Mouse (Mus musculus): Measurements from ENCODE around the gene Ung.

Ung gene

DNA sequence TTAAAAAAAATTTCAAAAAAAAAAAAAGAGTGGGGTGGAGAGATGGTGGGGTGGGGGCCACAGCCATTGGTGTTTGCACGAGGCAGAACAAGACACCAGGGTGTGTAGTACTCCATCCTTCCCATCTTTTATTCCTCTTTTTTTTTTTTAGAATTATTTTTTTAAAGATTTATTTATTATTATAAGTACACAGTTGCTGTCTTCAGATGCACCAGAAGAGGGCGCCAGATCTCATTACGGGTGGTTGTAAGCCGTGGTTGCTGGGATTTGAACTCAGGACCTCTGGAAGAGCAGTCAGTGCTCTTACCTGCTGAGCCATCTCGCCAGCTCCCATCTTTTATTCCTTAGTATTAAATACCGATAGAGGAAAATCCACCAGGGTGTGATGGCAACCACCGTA lies 43.3 kb downstream of the Ung start:
- DNase-seq = no peak

DNA sequence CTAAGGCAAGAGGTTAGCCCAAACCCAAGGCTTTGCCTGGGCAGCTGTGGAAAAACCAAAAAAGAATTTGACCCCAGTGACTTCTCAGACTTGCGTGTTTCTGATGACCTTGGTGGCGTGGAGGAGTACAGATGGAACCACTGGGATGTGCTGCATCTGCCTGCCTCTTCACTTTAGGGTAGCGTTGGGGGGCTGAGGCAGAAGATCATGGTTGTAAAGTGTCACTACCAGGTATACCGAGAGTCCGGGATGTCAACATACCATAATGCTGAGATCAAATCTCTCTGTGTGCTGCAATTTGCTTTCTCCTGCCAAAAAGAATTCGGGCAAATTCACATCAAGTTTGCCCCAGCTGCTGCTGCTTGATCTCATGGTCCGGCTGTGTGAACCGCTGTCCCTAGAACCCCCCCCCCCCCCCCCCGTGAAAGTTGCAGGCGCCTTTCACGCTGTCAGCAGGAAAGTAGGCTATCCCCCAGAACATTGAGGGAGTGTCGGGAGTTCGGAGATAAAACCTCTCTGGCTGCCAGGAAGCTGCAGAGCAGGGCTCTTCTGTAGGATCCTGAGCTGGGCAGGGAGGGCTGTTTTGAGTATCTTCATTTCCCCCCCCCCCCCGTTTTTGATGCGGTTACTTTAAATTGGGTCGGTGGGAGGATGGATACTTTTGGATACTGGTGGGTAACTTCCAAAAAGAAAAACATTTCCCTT lies 43.8 kb downstream of the Ung start:
- DNase-seq = no peak

DNA sequence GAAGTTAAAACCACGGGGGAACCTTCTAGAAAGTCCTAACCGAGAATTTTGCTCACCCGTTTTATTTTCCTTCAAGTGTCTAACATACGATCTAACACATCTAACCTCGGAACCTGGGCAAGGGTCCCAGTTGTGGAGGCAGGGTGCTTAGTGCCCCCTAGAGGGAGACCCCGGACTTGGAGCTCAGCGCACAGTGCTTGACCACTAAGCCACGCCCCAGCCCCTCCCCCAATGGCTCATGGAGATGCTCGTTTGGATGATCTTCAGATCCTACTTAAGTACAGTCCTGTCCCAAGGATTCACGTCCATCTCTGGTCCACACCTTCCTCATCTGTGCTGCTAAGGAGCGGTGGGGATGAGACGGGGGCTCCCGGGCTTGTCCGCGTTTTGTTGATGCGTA lies 44.5 kb downstream of the Ung start:
- peak; percentile 70 to 75 for DNase-seq

DNA sequence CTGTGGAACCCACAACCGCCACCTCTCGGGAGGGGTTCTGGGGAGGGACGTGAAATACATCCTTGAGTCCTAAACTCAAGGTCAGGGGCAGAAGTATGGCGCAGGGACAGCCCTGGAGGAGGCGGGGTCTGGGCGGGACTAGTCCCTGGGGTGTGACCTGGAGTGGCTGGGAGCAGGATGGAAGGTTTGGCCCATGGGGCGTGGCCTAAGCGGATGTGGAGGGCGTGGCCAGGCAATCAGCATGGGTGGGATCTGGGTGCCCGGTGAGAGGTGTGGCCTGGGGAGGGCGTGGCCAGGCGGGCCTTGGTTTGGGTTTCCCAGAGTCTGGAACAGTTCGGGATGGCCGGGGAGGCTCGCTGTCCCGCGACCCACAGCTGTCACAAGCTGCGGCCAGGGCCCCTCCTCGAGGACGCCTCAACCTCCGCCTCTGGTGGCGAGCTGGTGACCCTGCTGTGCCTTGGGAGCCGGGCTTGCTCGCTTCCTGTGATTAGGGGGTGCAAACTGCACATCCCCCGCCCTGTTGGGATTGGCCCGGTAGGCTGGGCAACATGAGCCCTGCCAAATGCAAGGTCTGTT lies 45.5 kb downstream of the Ung start:
- peak; percentile 98 for DNase-seq

DNA sequence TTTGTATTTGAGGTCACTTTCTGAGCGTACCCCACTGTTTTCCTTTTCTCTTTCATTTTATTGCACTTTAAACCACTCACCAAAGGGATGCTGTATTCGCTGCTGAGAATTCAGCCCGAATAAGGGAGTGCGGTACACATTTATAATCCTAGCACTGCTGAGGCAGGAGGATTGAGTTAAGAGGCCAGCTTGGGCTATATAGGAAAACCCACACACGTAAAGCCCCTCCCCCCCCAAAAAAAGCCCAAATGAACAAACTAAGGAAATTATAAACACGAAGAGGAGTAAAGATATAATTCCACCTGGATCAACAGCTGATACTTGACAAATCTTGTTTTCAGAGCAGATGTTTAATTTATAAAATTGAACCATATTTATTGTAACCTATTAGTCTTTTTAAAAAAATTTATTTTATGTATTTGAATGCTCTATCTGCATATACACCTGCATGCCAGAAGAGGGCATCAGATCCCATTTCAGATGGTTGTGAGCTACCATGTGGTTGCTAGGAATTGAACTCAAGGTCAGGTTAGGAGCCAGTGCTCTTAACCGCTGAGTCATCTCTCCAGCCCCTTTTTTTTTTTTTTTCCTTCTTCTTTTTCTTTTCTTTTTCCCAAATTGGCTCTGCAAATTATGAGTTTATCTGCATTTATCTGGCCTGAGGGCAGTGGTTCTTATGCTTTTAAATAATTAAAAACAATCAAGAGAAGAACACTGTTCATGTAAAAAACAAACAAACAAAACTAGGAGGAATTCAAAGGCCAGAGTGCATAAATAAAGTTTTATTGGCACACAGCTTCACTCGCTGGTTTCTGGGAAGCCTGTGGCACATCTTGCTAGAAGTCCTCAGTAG lies 46.6 kb downstream of the Ung start:
- no peak for DNase-seq

DNA sequence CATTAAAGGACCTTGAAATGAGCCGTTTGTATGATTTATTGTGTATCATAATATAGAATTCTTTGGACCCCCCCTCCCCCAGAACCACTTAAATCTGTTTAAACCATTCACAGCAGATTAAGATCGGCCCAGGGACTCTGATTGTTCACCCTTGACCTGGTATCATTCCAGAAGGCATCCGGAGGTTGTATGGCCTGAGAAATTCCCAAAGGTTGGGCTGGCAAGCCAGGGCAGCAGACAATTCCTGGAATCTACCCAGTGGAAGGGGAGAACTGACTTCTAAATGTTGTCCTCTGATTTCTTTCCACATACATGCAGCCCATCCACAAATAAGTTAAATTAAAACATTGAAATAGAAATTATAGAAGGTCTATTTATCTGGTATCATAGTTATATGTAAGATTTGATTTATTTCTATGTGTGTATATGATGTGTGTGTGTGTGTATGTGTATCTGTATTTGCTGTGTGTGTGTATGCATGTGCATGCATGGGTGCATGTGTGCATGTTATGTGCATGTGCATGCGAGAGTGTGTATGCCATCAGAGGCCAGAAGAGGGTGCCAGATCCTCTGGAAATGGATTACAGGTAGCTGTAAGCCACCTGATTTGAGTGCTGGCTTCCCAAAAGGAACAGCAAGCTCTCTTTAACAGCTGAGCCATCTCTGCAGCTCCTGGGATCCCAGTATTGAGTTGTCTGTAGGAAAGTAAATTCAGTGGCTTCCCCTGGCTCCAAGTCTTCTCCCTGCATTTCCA lies 48.0 kb downstream of the Ung start:
- DNase-seq = no peak

DNA sequence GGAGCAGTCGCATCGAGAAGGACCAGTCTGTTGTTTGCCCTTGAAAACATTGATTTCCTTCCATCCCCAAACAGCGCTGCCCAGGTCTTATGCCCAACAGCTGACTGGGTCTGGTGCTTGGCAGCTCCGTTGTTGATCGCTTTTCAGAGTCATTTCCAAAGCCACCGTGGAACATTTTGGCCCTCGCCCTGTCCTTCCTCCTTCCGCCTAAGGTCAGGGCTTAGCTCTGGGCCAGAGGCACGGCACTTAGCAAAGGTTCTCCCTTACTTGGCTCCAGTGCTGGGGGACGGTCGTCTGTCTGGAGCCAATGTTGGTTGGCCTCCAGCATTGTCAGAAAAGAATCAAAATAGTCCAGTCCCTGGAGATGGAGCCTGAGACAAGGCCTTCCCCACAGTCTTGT lies 49.4 kb downstream of the Ung start:
- DNase-seq = peak; percentile 38 to 80

DNA sequence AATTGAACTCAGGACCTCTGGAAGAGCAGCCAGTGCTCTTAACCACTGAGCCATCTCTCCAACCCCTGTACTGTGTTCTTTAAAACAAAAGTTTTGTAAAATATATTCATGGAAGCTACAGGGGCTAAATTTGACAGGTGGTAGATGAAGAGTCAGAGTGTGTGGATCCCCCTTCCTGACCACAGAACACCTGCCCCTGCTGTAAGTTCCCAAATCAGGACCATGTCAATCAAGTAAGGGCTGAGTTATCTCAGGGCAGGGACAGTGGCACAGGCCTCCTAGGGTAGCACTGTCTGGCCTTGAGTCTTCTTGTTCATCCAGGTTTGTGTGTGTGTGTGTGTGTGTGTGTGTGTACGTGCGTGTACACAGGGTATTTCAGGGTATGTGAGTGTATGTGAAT lies 53.3 kb downstream of the Ung start:
- no peak for DNase-seq

DNA sequence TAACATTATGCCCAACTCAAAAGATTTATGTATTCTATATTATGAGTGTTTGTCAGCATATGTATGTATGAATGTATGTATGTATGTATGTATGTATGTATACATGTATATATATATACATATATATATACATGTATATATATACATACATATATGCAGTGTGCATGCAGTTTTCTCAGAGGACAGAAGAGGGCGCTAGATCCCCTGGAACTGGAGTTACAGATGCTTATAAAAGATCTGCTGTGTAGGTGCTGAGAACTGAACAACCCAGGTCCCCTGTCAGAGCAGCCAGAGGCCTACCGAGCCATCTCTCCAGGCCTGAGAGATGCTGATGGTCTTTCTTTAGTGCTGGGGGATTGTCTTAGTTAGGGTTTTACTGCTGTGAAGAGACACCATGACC lies 56.9 kb downstream of the Ung start:
- DNase-seq = no peak

Measured in kidney, postnatal 25 days (tissue).